Mouse (Mus musculus): ENCODE data around the gene Tbc1d30. TPM values are rescaled to one million over a fixed set of nuclear protein-coding genes. Genes with fewer than 3 reads are reported as not detected.

Gene Tbc1d30
- polyA plus RNA-seq, 1 experiment from 2014 or later, result 1.6 TPM

GRCm38 (mm10) chr10:121256115-121256825 lies 94.8 kb downstream of the Tbc1d30 start:
- Histone ChIP-seq H3K9ac (no peak overlapping the region), H3K4me2 (peak overlapping the region; percentile 51), H3K4me1 (peaks cover 5% of the 10 kb centered on the region; the same call in 1 of the 2 replicates), H3K36me3 (no peaks in the 10 kb centered on the region), H3K27ac (no peak overlapping the region), H3K27me3 (no peaks in the 10 kb centered on the region), H3K4me3 (peak overlapping the region; percentile 26; the same call in 1 of the 2 replicates), H3K9me3 (no peaks in the 10 kb centered on the region)
- WGBS, result 18% methylated on average over 17 of the region's 17 CpGs
- ATAC-seq (ENCODE audit: insufficient number of reproducible peaks, insufficient read depth, low FRiP score, low TSS enrichment, low read depth), result no peak

GRCm38 (mm10) chr10:121255465-121255864 lies 95.6 kb downstream of the Tbc1d30 start:
- Histone ChIP-seq H3K4me1 (peaks cover 7% of the 10 kb centered on the region; the same call in 1 of the 2 replicates), H3K4me3 (no peak overlapping the region), H3K36me3 (no peaks in the 10 kb centered on the region), H3K27me3 (no peaks in the 10 kb centered on the region), H3K4me2 (no peak overlapping the region), H3K9ac (no peak overlapping the region), H3K9me3 (no peaks in the 10 kb centered on the region), H3K27ac (no peak overlapping the region)
- 85% methylated on average over 5 of the region's 5 CpGs for WGBS
- no peak for ATAC-seq (ENCODE audit: insufficient number of reproducible peaks, insufficient read depth, low FRiP score, low TSS enrichment, low read depth)

DNA sequence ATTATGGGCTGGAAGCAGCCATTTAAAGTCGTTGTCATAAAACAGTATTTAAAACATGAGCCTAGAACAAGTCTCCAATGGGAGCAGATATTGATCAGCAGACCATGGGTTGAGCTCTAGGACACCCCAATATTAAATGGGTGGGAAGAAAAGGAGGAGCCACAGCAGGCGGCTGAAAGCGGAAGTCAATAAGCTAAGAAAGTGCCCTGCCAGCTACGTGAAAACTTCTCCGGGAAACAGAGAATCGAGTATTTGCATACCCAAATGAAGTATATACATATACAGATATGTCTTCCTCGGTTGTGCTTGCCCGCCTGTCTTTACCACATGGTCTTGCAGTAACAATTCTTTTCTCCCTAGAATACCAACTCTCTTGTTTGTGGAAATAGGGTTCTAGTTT lies 96.7 kb downstream of the Tbc1d30 start:
- no peak overlapping the region for H3K4me2 ChIP-seq
- H3K4me3 ChIP-seq, result no peak overlapping the region
- H3K9ac ChIP-seq, result no peak overlapping the region
- no peak overlapping the region for H3K27ac ChIP-seq
- H3K27me3 ChIP-seq, result no peaks in the 10 kb centered on the region
- no peaks in the 10 kb centered on the region for H3K36me3 ChIP-seq
- 90% methylated on average over 8 of the region's 8 CpGs for WGBS
- ATAC-seq (ENCODE audit: insufficient number of reproducible peaks, insufficient read depth, low FRiP score, low TSS enrichment, low read depth), result no peak
- H3K9me3 ChIP-seq, result no peaks in the 10 kb centered on the region
- H3K4me1 ChIP-seq, result peaks cover 7% of the 10 kb centered on the region; the same call in 1 of the 2 replicates

GRCm38 (mm10) chr10:121252781-121253180 lies 98.3 kb downstream of the Tbc1d30 start:
- H3K36me3 ChIP-seq, result no peaks in the 10 kb centered on the region
- H3K4me2 ChIP-seq, result no peak overlapping the region
- WGBS, result 75% methylated on average over 7 of the region's 7 CpGs
- H3K4me3 ChIP-seq, result no peak overlapping the region
- peaks cover 7% of the 10 kb centered on the region; the same call in 1 of the 2 replicates for H3K4me1 ChIP-seq
- no peak overlapping the region for H3K27ac ChIP-seq
- H3K27me3 ChIP-seq, result no peaks in the 10 kb centered on the region
- ATAC-seq (ENCODE audit: insufficient number of reproducible peaks, insufficient read depth, low FRiP score, low TSS enrichment, low read depth), result no peak
- no peaks in the 10 kb centered on the region for H3K9me3 ChIP-seq
- H3K9ac ChIP-seq, result no peak overlapping the region

- no peak overlapping the region for H3K4me3 ChIP-seq
- no peaks in the 10 kb centered on the region for H3K36me3 ChIP-seq
- no peak for ATAC-seq (ENCODE audit: insufficient number of reproducible peaks, insufficient read depth, low FRiP score, low TSS enrichment, low read depth)
- no peaks in the 10 kb centered on the region for H3K9me3 ChIP-seq
- H3K4me1 ChIP-seq, result peaks cover 7% of the 10 kb centered on the region; the same call in 1 of the 2 replicates
- 42% methylated on average over 8 of the region's 8 CpGs for WGBS
- H3K27me3 ChIP-seq, result no peaks in the 10 kb centered on the region
- H3K4me2 ChIP-seq, result no peak overlapping the region
- H3K27ac ChIP-seq, result peak overlapping the region; percentile 45
- H3K9ac ChIP-seq, result no peak overlapping the region
Observed at GRCm38 (mm10) chr10:121251191-121251590, 99.9 kb downstream of the Tbc1d30 start.

- Histone ChIP-seq H3K36me3 (no peaks in the 10 kb centered on the region), H3K9me3 (no peaks in the 10 kb centered on the region)
- ATAC-seq (ENCODE audit: insufficient number of reproducible peaks, insufficient read depth, low FRiP score, low TSS enrichment, low read depth), result no peak
Observed at GRCm38 (mm10) chr10:121249820-121250219, 101.3 kb downstream of the Tbc1d30 start.

DNA sequence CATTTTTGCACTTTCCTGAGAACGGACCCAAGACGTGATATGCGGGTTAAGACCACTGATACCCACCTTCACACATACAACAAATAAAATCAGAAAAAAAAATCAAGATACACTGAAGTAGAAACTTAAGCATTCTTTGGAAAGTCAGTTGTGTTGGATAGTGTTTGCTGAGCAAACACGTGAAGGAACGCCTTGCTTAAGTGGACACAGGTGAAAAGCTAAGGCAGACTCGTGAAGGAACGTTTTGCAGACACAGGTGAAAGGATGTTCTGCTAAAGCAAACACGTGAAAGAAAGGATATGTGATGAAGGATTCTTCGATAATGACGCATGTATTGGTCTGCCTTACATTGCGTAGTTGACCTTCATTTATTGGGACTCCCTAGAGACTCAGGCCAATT lies 103.5 kb downstream of the Tbc1d30 start:
- Histone ChIP-seq H3K27me3 (no peaks in the 10 kb centered on the region), H3K36me3 (no peaks in the 10 kb centered on the region), H3K27ac (no peak overlapping the region), H3K4me3 (no peak overlapping the region), H3K9me3 (no peaks in the 10 kb centered on the region), H3K4me1 (peaks cover 24% of the 10 kb centered on the region), H3K4me2 (no peak overlapping the region), H3K9ac (no peak overlapping the region)
- no peak for ATAC-seq (ENCODE audit: insufficient number of reproducible peaks, insufficient read depth, low FRiP score, low TSS enrichment, low read depth)
- 92% methylated on average over 11 of the region's 11 CpGs for WGBS

More at GRCm38 (mm10) chr10:121249820-121250219, 101.3 kb downstream of the Tbc1d30 start:
- no peak overlapping the region for H3K9ac ChIP-seq
- H3K4me2 ChIP-seq, result no peak overlapping the region
- WGBS, result 95% methylated on average over 4 of the region's 4 CpGs
- H3K27ac ChIP-seq, result no peak overlapping the region
- peaks cover 7% of the 10 kb centered on the region; the same call in 1 of the 2 replicates for H3K4me1 ChIP-seq
- H3K4me3 ChIP-seq, result no peak overlapping the region
- no peaks in the 10 kb centered on the region for H3K27me3 ChIP-seq

GRCm38 (mm10) chr10:121246971-121247370 lies 104.1 kb downstream of the Tbc1d30 start:
- no peak overlapping the region for H3K4me2 ChIP-seq
- H3K4me3 ChIP-seq, result no peak overlapping the region
- H3K36me3 ChIP-seq, result no peaks in the 10 kb centered on the region
- peaks cover 24% of the 10 kb centered on the region for H3K4me1 ChIP-seq
- no peak for ATAC-seq (ENCODE audit: insufficient number of reproducible peaks, insufficient read depth, low FRiP score, low TSS enrichment, low read depth)
- 81% methylated on average over 21 of the region's 21 CpGs for WGBS
- no peak overlapping the region for H3K27ac ChIP-seq
- no peaks in the 10 kb centered on the region for H3K9me3 ChIP-seq
- H3K27me3 ChIP-seq, result no peaks in the 10 kb centered on the region
- H3K9ac ChIP-seq, result no peak overlapping the region

- no peak overlapping the region for H3K27ac ChIP-seq
- no peak overlapping the region for H3K4me2 ChIP-seq
Observed at GRCm38 (mm10) chr10:121243373-121244207, 107.5 kb downstream of the Tbc1d30 start.

GRCm38 (mm10) chr10:121242596-121242995 lies 108.5 kb downstream of the Tbc1d30 start:
- WGBS, result 66% methylated on average over 10 of the region's 10 CpGs
- no peaks in the 10 kb centered on the region for H3K27me3 ChIP-seq
- H3K4me3 ChIP-seq, result no peak overlapping the region
- H3K27ac ChIP-seq, result no peak overlapping the region
- no peak overlapping the region for H3K9ac ChIP-seq
- H3K9me3 ChIP-seq, result no peaks in the 10 kb centered on the region
- no peak for ATAC-seq (ENCODE audit: insufficient number of reproducible peaks, insufficient read depth, low FRiP score, low TSS enrichment, low read depth)
- H3K4me1 ChIP-seq, result peaks cover 23% of the 10 kb centered on the region
- no peaks in the 10 kb centered on the region for H3K36me3 ChIP-seq
- H3K4me2 ChIP-seq, result no peak overlapping the region

More at GRCm38 (mm10) chr10:121243373-121244207, 107.5 kb downstream of the Tbc1d30 start:
- 68% methylated on average over 23 of the region's 23 CpGs for WGBS
- ATAC-seq (ENCODE audit: insufficient number of reproducible peaks, insufficient read depth, low FRiP score, low TSS enrichment, low read depth), result no peak
- H3K4me1 ChIP-seq, result peaks cover 19% of the 10 kb centered on the region
- no peak overlapping the region for H3K4me3 ChIP-seq
- H3K27me3 ChIP-seq, result no peaks in the 10 kb centered on the region
- no peak overlapping the region for H3K9ac ChIP-seq
- H3K36me3 ChIP-seq, result no peaks in the 10 kb centered on the region
- no peaks in the 10 kb centered on the region for H3K9me3 ChIP-seq

DNA sequence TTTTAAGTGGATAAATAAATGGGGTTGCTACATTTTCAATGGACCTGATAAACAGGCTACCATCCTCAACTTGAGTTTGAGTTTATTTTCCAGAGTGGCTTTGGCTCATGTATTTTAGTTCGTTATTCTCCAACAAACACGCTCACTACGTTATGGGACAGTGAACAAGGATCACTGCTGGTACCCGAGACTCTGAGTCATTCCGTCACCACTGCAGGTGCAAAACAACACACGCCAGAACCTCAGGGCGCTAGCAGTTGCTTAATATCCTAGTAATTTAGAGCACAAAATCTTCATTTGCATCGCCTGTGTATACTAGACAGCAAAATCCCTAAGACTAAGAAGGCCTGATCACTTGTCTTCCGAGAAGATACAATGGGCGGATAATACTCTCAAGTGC lies 112.0 kb downstream of the Tbc1d30 start:
- Histone ChIP-seq H3K4me1 (peaks cover 21% of the 10 kb centered on the region), H3K9me3 (no peaks in the 10 kb centered on the region), H3K9ac (no peak overlapping the region), H3K4me2 (no peak overlapping the region), H3K4me3 (no peak overlapping the region), H3K27me3 (no peaks in the 10 kb centered on the region), H3K27ac (no peak overlapping the region), H3K36me3 (no peaks in the 10 kb centered on the region)
- WGBS, result 75% methylated on average over 10 of the region's 10 CpGs
- ATAC-seq (ENCODE audit: insufficient number of reproducible peaks, insufficient read depth, low FRiP score, low TSS enrichment, low read depth), result no peak

All from embryonic facial prominence, embryonic 13.5 days (tissue).